Mouse (Mus musculus) right cerebral cortex, postnatal 14 days (tissue): ENCODE results near the gene Chst10.
A peak's percentile ranks its signal among the peaks of the same experiment; 100 is the strongest.

ENCODE experiments used
- DNase-seq: peaks from one replicate; pipeline ENCODE4 v3.0.0; 2022

Chst10 gene

GRCm38 (mm10) chr1:38897431-38898248, at the start of gene Chst10:
TSS of gene Chst10 (minus strand) at chr1:38898161.
- peak; percentile 83 for DNase-seq

- DNase-seq, result no peak
Measured at GRCm38 (mm10) chr1:38939608-38940007, 41.6 kb upstream of the Chst10 start.

GRCm38 (mm10) chr1:38938849-38939248, 40.9 kb upstream of the Chst10 start, which contains the start of gene Nms:
TSS of gene Nms (plus strand) at chr1:38939149.
- no peak for DNase-seq

GRCm38 (mm10) chr1:38936780-38937179, 38.8 kb upstream of the Chst10 start:
- DNase-seq, result peak; percentile 17

GRCm38 (mm10) chr1:38934668-38935067, 36.7 kb upstream of the Chst10 start:
- DNase-seq, result no peak

GRCm38 (mm10) chr1:38930767-38931166, 32.8 kb upstream of the Chst10 start:
- peak; percentile 14 for DNase-seq

- DNase-seq, result no peak
Measured at GRCm38 (mm10) chr1:38929468-38929867, 31.5 kb upstream of the Chst10 start.

- DNase-seq, result no peak
Measured at GRCm38 (mm10) chr1:38928996-38929395, 31.0 kb upstream of the Chst10 start.

- no peak for DNase-seq
Measured at GRCm38 (mm10) chr1:38903985-38904384, 6.0 kb upstream of the Chst10 start.

- no peak for DNase-seq
Measured at GRCm38 (mm10) chr1:38902571-38902970, 4.6 kb upstream of the Chst10 start.

GRCm38 (mm10) chr1:38893081-38893480, 4.9 kb downstream of the Chst10 start:
- DNase-seq, result no peak

- DNase-seq, result no peak
Measured at GRCm38 (mm10) chr1:38891444-38891843, 6.5 kb downstream of the Chst10 start.

GRCm38 (mm10) chr1:38888803-38889202, 9.2 kb downstream of the Chst10 start:
- DNase-seq, result no peak

- no peak for DNase-seq
Measured at GRCm38 (mm10) chr1:38887011-38887410, 10.9 kb downstream of the Chst10 start.

- DNase-seq, result no peak
Measured at GRCm38 (mm10) chr1:38886602-38887001, 11.4 kb downstream of the Chst10 start.

GRCm38 (mm10) chr1:38885956-38886355, 12.0 kb downstream of the Chst10 start:
- DNase-seq, result no peak

- DNase-seq, result no peak
Measured at GRCm38 (mm10) chr1:38883766-38884165, 14.2 kb downstream of the Chst10 start.

- no peak for DNase-seq
Measured at GRCm38 (mm10) chr1:38882746-38883145, 15.2 kb downstream of the Chst10 start.

- DNase-seq, result no peak
Measured at GRCm38 (mm10) chr1:38881366-38881765, 16.6 kb downstream of the Chst10 start.

- no peak for DNase-seq
Measured at GRCm38 (mm10) chr1:38876671-38877382, 21.1 kb downstream of the Chst10 start.

GRCm38 (mm10) chr1:38873911-38874310, 24.1 kb downstream of the Chst10 start:
- no peak for DNase-seq

- no peak for DNase-seq
Measured at GRCm38 (mm10) chr1:38871834-38872233, 26.1 kb downstream of the Chst10 start.

GRCm38 (mm10) chr1:38869398-38870195, 28.4 kb downstream of the Chst10 start:
- DNase-seq, result no peak
